Mouse (Mus musculus): ENCODE data around the gene Kcnab2.

Kcnab2 gene

DNA sequence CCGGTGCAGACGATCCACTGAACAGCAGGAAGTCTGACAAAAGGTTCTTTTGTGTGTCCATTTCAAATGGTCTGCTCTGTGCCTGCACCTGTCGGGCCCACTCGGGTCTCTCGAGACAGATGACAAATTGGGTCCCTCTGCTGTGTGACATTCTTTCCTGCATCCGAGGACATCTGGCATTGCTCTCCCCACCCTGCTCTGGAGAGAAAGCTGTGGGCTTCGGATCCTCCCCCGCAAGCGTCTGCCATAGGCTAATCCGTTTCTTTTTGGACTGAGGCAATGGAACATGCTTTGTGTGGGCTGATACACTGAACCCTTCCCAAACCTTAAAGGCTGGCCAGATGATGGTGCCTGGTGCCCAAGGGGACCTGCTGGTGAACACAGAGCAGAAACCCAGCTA, 24.6 kb downstream of the Kcnab2 start:
- DNase-seq (ENCODE audit: low spot score in 2 of 2), result peak in 1 of 2 experiments; percentile 62

DNA sequence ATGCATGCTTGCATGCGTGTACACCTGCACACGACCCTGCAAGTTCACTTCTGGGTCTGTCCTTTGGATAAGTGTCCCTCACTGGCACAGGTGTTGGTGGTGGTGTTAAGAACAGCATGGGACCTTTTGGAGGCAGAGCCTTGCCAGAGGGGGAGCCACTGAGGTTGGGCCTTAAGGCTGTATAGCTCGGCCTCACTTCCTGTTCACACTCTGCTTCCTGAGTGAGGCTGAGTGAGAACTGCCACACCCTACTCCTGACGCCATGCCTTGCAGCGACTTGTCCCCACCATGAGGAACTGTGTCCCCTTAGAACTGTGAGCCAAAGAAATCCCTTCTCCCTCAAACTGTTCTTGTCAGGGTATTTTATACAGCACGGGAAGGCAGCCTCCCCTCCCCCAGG, 26.3 kb downstream of the Kcnab2 start:
- DNase-seq (ENCODE audit: low spot score in 2 of 2), result no peak

DNA sequence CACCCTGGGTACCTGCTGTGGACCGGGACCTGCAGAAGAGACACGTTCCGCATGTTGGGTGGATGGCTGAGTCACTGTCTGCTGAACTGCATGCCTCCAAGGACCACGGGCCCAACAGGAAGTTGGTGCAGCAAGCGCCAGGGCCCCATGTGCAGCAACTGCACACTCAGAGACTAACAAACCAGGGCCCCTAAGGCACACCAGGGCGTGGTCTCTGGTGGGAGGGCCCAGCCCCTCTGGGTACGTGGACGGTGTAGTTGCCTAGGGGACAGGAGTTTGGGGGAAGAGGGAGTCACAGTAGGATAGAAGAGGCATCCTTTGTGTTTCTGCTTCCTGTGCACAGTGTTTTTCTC, 29.0 kb downstream of the Kcnab2 start:
- DNase-seq (ENCODE audit: low spot score in 2 of 2), result no peak

DNA sequence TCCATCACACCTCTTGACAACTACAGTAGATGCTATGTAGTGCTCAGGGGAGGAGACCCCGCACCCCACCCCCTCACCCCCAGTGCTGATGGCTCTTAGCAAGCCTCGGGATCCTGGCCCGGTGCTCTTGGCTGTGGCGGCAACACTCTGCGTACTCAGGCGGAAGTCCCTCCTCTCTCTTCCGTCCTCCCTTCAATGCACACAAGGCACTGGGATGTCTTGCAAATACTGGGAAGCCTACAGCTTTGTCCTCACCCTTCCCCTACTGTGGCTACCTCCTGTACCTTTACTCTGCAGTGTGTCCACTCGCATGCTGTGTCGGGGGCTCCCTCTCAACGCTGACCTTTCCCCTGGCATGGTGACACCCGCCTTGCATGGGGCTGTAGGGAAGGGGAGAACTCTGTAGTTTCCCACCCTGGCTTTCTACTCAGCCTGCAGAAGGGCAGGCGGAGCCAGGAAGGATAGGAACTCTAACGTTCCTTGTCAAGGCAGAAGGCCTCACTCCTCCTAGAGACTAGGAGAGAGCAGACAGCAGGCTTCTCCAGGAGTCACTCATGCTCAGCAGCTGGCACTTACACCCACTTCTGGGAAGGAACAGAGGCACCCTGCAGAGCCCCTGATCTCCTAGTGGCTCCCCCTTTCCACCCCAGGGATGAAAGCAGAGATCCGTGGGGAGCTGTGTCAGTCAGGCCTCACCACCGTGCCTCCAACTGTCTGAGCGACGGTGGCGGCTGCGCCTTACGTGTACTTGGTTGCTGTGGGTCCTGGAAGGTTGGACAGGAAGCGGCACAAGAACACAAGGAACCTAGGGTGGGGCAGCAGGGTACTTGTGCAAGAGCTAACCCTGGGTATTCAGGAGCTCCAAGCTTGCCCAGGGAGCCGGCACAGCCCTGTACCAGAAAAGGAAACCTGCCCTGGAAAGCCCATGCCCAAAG, 29.7 kb downstream of the Kcnab2 start:
- no peak for DNase-seq (ENCODE audit: low spot score in 2 of 2)

DNA sequence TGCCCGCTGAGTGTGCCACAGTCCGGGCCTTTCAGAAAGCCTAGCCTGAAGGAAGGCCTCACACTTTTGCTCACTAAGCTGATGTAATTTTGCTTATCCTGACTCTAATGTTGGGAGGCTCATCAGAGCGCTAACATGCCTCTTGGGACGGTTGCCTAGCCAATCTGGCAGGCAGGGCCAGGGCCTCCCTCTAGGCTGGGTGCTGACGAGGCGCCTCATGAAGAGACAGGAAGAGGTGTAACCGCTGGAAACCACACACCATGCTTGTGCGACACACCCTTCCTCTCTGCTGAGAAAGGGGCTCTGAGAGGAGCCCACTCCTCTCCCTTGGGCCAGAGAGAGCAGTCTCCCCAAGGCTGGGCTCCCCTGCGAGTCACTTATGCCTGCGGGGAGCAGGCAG, 31.5 kb downstream of the Kcnab2 start:
- no peak for DNase-seq (ENCODE audit: low spot score in 2 of 2)

DNA sequence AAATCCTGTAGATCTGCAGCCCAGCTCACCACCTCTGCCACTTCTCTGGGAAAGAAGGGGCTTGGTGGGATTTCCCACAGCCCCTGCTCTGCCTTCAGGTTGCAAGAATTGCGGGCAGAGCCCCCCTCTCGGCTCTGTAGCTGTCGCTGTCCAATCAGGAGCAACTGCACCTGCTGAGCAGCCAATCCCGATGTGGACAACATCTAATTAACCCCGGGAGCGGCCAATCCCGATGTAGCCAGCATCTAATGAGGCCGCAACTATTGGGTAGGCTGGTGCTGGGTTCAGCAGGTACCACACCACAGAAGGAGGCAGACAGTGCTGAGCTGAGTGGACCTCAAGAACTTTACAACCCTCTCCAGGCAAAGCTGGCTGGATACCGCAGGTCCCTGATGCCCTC, 36.1 kb downstream of the Kcnab2 start:
- no peak for DNase-seq (ENCODE audit: low spot score in 2 of 2)

DNA sequence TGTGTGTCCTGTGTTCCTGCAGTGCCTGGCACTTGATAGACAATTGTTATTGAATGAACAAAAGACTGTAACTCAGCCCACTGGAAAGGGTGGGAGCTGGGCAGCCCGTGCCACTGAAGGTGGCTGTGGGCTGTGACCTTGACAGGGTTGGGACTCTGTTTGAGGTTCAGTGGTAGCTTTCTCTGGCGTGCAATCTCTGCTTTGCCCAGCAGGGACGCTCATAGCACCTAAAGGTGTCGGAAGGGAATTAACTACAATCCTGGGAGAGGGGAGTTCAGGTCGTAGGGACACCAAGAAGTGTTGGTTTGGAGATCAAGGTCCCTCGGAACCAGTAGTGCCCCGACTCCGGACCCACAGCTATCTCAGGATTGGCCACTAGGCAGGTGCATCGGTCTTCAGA, 36.8 kb downstream of the Kcnab2 start:
- DNase-seq (ENCODE audit: low spot score in 2 of 2), result no peak

DNA sequence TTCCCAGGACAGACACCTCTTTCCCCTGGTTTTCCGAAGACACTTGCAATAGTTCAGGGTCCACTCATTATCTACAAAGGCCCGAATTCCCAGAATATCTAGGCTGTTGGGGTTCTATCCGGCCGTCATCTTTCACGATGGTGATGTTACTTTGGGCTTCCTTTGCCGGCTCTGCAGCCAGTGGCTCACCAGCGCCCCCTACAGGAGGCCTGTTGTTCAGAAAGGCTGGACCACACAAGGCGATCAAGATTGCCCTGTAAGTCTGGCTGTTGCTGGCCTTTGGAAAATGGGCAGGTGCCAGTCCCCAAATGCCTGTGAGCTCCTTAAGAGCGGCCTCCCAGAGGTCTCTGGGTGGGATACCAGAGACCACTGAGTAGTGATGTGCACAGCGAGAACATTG, 42.4 kb downstream of the Kcnab2 start:
- DNase-seq (ENCODE audit: low spot score in 2 of 2), result peak; percentile 73 to 75

DNA sequence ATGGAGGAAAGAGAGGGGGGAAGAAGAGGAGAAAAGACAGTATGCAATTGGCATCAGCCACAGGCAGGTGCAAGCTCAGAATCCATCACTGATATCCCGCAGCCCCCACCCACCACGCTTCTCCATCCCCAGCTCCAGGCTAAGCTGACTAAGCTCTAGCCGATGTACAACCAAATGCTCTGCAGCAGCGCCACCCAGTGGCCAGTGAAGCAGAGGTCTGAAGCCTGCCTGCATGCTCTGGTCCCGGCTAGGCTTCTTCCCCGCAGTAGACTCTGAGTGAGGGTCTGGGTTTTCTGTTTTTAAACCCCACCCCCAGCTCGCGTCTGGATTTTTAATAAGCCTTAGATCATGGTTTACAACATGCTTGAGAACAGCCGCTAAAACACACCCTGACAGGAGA, 42.8 kb downstream of the Kcnab2 start:
- DNase-seq (ENCODE audit: low spot score in 2 of 2), result peak; percentile 90 to 92

DNA sequence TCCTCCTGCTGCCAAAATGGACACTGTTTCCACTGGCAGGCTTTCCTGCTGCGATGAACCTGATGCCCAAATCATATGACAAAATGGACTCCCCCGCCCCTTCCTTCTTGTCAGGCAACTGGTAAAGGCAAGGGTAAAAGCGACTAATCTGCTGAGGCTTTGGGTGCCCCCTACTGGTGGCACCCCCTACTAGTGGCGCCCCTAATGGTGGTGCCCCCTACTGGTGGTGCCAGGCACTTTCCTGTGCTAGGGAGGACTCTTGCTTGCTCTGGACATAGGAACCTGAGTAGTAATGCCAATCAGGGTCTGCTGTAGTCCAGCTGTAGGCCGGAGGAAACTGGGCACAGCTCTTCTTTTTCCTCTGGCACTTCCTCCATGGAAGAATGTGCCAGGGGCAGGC, 45.4 kb downstream of the Kcnab2 start:
- DNase-seq (ENCODE audit: low spot score in 2 of 2), result peak in 1 of 2 experiments; percentile 35

DNA sequence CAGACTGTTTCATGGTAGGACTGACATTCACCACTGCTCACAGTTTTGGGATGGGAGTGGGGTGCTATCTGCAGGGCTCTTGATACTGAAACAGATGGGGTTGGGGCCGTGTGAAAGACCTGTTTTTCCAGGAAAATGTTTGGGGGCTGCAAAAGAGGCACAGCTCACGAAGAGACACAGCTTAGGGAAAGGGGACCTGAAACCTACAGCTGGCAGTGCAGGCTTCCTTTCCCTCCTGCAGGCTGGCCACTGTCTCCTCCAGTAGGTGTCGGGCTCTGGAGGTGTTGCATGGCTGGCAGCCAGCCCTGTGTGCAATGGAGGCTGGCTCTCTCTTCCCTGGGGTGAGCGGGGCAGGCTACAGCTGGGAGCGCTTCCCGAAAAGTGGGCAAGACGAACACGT, 49.4 kb downstream of the Kcnab2 start:
- no peak for DNase-seq (ENCODE audit: low spot score in 2 of 2)

DNA sequence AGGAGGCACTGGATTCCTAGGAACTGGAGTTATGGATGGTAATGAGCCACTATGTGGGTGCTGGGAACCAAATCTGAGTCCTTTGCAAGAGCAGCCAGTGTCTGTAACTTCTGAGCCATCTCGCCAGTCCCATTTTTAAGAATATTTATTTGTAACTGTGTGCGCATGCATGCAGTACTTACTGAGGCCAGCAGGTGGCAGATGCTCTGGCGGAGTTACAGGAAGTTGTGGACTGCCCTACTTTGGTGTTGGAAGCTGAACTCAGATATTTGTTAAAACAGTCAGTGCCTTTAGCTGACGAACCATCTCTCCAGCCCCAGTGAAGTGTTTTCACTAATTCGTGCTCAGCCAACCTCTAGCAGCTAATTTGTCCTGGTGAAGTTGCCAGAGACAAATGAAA, 52.7 kb downstream of the Kcnab2 start:
- DNase-seq (ENCODE audit: low spot score in 2 of 2), result no peak

DNA sequence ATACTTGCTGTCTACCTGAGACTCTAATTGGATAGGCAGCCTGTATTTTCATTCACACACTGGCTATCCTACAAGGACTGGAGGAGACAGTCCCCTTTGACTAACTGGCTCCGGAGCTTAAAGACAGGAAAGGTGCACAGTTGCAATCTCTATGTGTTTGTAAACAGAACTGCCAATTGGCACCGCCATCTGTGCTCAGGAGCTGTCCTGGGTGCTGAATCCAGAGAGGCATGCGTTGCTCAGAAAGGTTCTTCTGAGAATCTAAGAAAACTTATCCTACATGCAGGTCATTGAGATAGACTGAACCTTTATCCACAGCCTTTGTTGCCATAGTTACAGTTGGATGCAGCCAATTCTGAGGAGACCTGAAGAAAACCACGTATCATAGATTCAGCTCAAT, 53.3 kb downstream of the Kcnab2 start:
- no peak for DNase-seq (ENCODE audit: low spot score in 2 of 2)

DNA sequence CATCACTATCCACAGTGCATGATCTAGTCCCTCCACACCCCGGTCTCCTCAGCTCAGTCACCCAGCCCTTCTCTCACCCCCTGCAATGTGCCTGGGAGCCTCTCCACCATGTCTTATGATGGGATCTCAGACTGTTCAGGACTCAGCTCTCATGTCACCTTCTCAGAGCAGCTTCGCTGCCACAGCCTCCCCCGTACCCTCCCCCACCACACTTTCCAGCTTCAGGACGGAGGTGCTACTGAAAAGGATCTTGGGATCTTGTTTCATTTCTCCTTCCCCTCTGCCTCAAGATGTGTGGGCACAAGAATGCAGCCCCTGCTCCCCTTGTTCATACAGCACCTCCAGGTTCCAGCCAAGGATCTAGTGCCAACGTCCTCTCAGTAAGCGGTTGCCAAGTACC, 54.1 kb downstream of the Kcnab2 start:
- no peak for DNase-seq (ENCODE audit: low spot score in 2 of 2)

DNA sequence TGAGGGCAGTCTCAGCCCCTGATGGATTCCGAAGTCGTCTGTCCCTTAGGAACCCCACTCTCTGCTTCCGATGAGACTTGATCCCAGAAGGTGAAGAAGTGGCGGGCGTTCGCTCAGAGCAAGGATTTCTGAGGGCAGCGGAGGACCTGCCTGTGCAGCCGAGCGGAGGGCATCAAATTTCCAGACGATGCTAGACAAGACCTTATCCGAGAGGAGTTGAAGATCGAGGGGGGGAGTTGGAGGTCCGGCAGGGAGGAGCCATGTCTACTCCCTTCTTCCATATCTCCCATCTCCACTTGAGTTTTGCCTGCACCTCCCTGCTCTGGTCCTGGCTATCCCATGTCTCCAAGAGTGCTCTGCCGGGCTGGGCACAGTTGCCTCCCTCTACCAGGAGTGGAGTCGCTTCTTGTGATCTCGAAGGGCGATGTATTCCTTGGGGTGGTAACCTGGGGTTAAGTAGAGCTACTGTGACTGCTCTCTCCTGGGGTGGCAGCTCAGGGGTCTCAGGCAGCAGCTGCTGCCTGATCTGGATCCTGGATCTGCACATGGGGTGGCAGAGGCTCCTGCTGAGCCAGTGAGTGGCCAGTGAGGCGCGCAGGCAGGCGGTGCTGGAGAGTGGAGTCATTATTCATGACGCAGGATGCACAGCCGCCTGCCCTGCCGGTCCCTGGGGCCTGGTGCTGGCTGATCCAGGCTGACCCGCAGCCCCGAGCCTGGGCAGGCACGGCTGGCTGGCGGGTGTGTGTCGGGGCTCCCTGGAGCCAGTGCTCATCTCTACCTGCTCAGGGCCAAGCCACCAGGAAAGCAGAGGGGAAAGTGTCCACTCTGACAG, 59.2 kb downstream of the Kcnab2 start:
- no peak for DNase-seq (ENCODE audit: low spot score in 2 of 2)

DNA sequence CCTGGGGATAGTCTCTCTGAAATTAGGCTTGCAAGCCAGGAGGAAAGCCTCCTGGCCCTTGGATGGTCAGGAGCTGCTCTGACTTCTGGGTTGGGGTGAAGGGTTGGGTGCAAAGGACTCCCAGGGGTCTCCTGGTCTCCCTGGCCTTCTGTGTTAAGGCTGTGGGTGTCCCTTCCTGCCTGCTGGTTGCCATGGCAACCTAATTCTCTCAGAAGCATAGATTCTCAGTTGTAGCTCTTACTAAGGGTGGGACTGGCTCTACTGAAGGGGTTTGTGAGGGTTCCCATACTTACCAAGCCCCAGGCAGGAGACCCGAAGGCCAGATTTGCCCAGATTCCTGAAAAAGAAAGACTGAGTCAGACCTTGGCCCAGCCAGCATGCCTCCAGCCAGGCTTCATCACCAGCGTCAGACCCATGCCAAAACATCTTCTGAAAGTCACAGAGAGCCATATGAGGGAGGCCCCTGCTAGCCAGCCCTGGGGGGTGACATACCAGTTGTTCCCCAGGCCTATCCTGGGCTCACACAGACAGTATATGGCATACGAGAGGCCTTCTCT, 65.1 kb downstream of the Kcnab2 start:
- no peak for DNase-seq (ENCODE audit: low spot score in 2 of 2)

DNA sequence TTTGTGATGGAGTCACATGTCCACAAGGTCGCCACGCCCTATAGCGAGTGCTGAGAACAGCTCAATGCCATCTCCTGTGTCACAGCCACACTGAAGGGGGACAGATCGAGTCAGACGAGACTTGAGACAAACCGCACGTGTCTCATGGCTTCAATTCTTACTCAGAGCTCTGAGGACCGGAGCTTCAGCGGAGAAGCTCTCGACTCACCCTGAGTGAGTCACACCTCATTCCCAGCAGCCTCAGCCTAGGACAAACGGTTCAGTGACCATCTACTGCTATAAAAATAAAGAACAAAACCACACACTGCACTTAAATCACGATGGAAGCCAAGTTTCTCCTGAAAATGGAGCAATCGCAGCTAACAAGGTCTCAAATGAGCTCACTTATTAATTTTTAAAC, 66.7 kb downstream of the Kcnab2 start:
- DNase-seq (ENCODE audit: low spot score in 2 of 2), result no peak

DNA sequence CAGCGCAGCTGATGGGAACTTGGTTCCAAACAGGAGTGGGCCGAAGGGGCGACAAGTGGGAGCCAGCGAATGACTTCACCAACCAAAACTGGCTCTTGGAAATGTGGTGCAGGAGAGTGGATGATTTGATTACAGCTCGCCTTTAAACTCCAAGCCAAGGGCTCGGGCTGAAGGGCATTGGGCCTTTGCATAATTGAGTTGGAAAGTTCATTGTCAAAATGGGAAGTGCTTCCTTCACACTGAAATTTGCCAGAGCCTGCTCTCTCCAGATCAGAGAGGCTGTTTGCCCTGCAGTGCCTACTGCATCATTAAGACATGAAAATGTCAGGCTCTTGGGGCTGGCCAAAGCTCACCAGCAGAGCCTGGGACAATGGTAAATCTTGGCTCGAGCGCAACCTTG, 71.1 kb downstream of the Kcnab2 start:
- DNase-seq (ENCODE audit: low spot score in 2 of 2), result no peak

DNA sequence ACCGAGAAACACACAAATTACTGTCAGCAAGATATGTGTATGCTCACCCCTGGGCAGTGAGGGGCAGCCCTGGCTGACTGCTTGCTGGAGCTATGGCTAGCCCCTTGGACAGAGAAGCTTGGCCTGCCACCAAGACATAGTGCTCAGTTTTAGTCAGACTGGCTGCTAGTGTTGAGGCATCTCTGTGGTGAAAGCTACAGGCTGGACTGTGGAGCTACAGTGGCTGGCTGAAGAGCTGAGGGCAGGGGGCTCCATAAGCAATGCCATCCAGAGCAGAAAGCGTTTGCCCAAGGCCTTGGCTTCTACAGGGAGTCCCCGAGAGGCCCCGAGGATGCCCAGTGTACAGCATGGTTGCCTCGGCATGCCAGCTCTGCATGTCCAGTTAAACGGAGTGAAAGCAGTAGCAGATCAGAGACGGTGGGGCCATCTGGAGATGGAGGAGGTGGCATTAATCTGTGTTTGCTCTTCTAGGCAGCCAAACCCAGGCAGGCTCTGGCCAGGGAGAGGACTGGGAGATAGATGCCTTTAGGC, 71.9 kb downstream of the Kcnab2 start:
- DNase-seq (ENCODE audit: low spot score in 2 of 2), result no peak

DNA sequence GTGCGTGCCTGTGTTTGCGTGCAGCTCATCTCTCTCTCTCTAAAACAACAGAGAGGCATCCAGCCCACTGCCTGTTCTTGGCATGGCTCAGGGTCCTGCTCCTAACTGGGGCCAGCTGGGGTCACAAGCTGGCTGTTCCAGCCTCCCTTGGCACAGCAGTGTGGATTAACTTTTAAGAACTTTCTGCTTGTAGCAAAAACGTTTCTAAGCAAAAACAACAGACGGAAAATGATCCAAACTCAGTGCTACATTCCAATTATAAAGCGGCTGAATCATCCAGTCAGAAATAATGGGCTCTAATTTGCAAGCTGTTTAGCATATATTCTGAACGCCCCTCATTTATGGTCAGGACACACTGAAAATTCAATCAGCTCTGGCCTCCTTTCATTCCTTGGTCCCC, 72.5 kb downstream of the Kcnab2 start:
- no peak for DNase-seq (ENCODE audit: low spot score in 2 of 2)

DNA sequence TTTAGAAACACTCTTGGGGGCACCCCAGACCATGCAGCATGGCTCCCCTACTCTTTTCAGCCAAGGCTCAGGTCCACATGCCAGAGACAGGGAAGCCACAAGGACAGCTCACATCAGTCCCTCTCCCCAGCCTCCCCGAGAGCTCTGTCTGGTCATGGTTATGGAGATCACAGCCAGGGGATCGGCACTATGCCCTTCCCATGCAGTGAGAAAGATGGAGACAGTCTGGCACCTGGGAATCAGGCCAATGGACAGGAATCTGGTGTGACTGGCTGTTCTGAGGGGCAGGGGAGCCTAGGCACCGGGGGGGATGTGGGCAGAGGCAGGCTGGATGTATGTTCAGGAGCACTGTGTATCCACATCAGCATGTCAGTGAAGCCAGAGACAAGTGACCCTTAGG, 78.7 kb downstream of the Kcnab2 start:
- DNase-seq (ENCODE audit: low spot score in 2 of 2), result no peak

DNA sequence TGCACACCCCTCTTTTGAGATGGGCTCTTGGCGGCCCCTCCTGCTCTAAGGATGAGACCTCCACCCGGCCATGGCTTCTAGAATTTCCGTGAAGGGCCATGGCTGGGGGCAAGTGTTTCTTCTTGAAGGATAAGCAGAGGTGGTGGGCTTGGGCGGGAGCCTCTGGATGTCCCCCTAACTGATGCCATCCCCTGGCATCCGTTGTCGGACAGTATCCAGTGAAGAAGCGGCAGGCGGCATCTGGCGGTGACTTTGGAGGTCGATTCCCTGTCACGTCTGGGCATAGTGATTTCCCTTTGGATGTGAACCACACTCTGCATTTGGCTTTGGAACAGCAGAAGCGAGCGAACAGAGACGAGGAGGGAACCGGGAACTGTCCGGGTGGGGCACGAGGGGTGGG, 85.0 kb downstream of the Kcnab2 start:
- no peak for DNase-seq (ENCODE audit: low spot score in 2 of 2)

DNA sequence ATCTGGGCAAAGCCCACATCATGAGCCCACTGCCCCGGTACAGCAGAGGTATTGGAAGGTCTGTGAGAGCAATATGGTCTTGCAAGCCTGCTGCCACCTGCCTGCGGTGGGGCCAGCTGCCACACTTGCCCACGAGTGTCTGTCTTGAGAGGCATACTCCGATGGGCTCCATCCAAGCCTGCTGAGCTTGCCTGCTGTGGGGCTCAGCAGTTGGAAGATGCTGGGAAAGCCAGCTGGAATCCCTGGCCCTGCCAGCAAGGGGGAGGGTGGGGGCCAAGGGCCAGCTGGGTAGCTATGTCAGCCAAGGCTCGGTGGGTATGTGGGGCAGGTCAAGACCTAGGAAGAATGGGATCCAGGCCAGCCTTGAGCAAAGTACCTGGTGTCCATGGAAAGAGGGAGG, 85.5 kb downstream of the Kcnab2 start:
- no peak for DNase-seq (ENCODE audit: low spot score in 2 of 2)

Measured in frontal cortex, postnatal 25 days (tissue).